Mouse (Mus musculus): ENCODE results near the gene Oosp2.
A peak's percentile ranks its signal among the peaks of the same experiment; 100 is the strongest.

Oosp2 gene

DNA sequence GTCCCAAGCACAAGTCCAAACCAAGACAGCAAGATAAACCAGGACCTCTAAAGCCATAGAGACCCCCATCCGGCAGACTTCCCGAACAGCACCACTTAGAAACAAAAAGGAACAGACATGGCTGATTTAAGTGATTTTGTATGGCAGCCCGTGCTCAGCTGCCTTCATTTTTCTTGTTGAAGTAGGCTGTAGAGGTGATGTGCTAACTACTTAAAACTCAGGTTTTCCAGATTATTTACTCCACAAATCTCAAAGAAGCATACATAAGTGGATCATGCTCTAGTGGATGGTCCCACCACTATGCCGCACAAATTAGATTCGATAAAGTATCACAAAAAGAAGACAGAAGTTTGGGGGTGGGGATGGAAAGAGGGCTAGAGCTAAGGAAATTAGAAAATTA lies at the start of gene Oosp2:
TSS of gene Oosp2 (minus strand) at position 101 of the 400 bp plus-strand sequence.
- DNase-seq (ENCODE audit: low read depth, low spot score): no peak

DNA sequence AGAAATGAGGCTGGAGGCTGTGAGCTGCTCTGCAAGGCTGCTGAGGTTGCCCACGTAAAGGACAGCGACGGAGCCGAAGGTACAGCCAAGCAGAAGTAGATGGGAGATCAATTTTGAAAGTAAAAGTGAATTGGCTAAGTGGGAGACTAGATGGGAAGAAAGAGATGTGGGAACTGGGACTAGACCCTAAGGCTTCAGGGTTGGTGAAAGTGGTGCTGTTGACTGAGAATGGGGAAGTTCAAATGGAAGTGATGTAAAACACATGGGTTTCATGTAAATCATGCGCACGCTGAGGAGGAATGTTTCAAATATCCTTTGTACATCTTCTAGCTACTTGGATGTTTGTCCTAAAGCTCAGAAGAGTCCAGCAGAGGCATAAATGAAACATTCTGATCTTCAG lies 38.0 kb upstream of the Oosp2 start:
- no peak for DNase-seq (ENCODE audit: low read depth, low spot score)

DNA sequence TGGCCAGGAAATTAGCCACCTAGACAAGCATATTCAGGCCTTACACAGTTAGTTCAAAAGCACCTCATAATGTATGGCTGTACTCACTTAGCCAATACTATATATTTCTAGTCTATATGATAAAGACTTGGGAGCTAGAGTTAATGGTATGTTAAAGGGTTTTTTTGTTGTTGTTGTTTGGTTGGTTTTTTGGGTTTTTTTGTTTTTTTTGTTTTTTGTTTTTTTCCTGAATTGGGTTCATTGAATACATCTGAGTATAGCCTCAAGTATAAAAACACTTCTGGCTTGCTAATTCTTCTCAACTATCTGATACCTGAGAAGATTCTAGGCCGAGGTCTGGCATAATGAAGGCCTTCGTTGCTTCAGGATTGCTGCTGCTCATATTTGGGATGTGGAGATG lies 36.4 kb upstream of the Oosp2 start, which contains the start of gene Oosp3:
TSS of gene Oosp3 (plus strand) at position 301 of the 400 bp plus-strand sequence.
- no peak for DNase-seq (ENCODE audit: low read depth, low spot score)

DNA sequence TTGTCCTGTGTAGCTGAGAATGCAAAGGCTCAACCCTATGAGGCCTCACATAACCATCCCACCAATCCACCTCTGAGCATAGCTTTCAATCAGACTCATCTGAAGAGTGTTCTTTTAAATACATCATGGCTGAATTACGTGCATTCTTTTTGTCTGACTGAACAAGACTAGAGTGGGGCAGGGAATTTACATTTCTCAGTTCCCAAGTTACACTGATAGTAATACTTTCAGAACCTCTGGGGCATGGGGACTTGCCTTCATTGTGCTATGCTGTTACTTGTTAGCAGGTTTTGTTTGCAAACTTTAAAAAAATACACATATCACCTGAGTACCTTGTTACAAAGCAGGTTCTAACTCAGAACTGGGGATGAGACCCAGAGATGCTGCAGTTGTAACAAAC lies 31.1 kb upstream of the Oosp2 start:
- DNase-seq (ENCODE audit: low read depth, low spot score): no peak

DNA sequence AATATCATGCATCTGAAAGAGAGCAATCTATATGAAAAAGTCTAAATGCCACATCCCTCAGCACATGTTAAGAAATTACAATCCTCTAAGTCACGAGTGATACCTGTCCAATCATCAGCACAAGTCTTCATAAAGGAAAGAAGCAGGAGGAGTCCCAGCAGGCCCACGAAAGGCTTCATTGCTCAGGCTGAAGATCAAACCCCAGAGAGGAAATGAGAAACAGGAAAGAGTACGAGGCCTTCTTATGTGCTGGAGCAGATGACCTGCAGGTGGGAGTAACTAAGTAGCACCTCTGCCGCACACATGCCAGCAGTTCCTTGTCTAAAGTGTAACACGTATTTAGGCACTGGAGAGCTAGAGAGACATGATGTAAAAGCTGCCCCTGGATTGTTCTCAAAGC lies 30.5 kb upstream of the Oosp2 start, which contains the start of gene Oosp1:
TSS of gene Oosp1 (minus strand) at position 312 of the 400 bp plus-strand sequence.
- DNase-seq (ENCODE audit: low read depth, low spot score): no peak

DNA sequence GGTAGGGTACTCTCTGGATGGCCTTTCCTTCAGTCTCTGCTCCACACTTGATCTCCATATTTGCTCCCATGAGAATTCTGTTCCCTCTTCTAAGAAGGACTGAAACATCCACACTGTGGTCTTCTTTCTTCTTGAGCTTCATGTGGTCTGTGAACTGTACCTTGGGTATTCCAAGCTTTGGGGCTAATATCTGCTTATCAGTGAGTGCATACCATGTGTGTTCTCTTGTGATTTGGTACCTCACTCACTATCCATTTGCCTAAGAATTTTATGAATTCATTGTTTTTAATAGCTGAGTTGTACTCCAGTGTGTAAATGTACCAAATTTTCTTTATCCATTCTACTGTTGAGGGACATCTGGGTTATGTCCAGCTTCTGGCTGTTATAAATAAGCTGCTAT lies 1.2 kb upstream of the Oosp2 start:
- DNase-seq (ENCODE audit: low read depth, low spot score): no peak

DNA sequence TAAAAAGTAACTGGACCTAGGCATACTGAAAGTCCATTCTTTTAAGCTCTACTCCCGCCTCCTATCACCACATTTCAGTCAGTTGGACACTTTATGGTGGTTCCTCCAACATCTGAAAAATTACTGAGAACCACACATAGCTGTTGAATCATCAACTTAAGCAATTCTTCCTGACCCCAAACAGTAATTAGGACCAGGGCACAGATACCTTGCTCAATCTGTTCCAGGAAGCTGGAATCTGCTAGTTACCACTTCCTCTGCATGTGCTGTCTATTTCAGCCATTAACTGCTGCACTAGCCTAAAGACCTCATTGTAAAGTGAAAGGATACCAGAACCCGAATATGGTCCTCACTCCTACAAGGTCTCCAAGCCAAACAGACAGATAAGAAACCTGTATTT lies 1.2 kb downstream of the Oosp2 start:
- peak; percentile 3 for DNase-seq (ENCODE audit: low read depth, low spot score)

DNA sequence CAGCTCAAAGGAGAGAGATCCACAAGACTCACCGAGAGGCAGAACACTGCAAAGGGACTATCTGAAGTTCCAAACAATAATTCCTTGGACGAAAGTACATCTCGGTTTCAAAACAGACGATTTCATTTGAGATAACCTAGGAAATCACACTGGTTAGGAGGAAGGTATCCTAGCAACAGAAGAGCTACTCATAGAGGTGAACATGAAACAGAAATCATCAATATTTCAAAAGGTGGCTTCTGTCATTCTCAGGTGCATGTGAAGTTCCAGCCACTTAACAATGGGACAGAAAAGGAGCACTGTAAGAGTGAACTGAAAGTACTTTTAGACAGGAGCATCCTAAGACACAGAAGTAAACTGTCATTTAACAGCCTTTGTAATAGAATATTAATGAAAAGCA lies 10.8 kb downstream of the Oosp2 start:
- DNase-seq (ENCODE audit: low read depth, low spot score): no peak

DNA sequence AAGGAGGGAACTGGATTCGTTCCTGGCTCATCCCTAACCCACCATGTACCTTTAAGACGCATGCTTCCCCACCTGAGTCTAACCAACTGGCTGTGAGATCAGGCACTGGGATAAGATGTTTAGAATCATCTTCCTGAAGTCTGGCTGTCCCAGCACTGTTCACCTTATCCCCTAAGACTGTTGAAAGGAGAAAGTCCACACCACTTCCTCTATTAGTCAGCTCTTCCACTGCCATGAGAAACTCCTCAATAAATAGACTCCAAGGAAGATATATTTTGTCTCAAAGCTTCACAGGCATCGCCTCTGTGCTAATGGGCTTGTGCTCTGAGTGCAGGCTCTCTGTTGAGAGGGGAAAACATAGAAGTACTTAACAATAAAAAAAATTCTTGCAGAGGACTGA lies 14.2 kb downstream of the Oosp2 start:
- no peak for DNase-seq (ENCODE audit: low read depth, low spot score)

DNA sequence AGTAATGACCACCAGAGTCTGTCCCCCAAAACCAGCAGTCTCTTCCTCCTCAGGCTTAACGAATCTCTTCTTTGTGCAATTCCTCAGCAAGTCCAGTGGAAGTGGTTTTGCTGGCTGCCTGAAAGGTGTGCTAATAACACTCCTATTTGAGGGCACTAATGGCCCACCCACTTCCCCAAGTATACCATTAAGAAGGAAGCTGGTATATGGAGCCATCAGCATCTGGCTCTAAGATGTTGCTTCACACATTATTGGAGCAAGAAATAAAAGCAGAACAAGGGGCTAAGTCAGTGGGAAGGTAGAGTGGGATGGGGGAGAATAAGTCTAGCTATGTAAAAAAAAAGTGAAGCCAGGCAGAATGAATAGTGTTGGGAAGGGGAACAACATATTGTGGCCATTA lies 19.6 kb downstream of the Oosp2 start, which contains the start of gene Ms4a3:
TSS of gene Ms4a3 (minus strand) at position 120 of the 400 bp plus-strand sequence.
- DNase-seq (ENCODE audit: low read depth, low spot score): no peak

DNA sequence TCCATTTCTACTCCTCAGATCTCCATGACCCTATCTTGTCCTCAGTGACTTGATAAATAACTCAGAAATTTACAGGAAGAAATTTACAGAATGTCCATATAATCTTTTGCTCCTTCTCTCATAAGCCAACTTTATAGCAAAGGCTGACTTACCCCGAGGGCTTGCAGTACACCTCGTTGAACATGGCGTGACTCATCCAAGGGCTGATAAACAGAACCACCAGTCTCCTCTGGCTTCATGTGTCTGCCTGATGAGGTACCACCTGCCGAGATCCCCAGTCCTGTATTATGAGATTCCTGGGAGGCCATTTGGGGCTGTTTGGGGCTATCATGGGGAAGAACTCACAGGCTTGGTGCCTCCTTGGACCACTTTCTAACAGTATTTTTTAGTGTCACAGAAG lies 21.3 kb downstream of the Oosp2 start:
- DNase-seq (ENCODE audit: low read depth, low spot score): peak; percentile 9

DNA sequence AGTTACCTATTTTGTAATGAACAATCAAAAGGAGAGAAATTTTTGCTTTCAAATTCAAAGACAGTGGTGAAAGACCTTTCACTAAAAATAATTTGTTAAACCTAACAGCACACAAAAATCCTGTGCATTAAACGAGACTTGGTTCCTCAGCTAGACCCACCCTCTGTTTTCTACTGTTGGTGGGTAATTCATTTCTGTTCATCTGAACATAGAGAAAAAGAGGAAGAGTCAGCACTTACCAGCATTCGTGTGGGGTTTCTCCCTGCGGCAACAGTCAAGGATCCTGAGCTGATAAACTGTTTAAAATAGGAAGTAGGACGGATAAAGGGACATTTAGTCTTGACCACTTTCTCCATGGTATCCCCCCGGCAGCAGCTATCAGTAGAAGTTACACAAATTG lies 24.8 kb downstream of the Oosp2 start:
- no peak for DNase-seq (ENCODE audit: low read depth, low spot score)

DNA sequence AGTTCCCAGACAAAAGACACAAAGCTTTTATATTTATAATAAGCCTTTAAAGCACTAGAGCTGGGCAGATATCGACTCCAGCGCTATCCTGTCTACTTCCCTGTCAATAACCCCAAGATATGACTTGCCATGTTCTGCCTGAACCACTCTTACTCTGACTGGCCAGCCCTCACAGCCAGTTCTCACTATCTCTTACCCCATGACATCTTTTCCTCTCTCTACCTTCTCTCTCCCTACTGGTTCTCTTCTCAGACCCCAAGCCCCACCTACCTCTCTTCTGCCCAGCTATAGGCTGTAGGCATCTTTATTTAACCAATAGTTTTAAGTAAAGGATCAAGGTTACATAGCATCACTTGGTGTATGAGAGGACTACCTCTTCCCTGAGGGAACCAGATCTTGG lies 26.0 kb downstream of the Oosp2 start:
- DNase-seq (ENCODE audit: low read depth, low spot score): no peak

DNA sequence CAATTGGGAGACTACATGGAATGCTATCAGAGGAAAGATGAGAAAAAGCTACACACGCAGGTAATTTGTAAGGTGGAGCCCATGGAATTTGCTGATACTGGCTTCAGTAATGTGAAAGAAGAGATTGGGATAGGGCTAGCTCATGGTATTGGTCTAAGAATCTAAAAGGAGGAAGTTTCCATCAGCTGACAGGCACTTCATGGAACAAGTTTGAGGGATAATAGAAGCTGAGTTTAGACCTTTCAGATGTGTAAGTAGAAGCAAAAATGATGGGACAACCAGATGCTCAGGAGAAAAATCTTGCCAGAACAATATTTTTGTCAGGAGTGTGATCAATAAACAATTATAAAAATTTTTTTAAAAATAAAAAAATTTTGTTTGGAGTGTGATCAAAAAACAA lies 26.6 kb downstream of the Oosp2 start:
- no peak for DNase-seq (ENCODE audit: low read depth, low spot score)

DNA sequence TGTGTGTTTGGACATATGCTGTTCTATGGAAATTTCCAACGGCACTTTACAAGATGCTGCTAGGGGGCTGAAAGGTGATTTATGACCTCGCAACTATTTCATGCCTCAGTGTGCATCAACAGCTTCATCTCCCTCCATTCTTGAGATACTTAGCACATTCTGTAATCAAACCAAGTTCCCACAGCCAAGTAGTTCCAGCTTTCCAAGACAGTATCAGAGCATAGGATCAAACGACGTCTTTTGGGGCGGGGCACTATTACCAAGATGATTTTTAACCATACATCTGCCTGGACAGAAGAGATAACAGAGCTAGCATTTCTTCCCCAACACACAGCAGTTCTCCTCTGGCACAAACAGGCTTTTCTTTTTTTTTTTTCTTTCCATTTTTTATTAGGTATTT lies 35.1 kb downstream of the Oosp2 start:
- no peak for DNase-seq (ENCODE audit: low read depth, low spot score)

DNA sequence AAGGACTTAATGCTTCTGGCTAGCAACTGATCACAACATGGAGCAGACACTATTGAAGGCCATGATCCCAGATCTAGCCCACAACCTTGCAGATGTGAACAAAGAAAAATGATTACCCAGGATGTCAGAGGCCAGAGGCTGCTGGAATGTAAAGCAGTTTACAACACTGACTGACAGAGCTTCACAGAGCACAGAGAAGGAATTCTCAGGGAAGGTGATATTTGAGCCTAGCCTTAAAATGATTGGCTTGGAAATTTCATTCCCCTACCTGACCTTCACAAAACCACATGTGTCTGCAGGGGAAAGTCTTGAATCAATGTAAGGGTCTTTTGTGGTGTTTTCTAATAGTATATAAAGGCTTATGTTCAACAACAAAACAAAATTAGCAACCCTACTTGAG lies 35.6 kb downstream of the Oosp2 start:
- no peak for DNase-seq (ENCODE audit: low read depth, low spot score)

DNA sequence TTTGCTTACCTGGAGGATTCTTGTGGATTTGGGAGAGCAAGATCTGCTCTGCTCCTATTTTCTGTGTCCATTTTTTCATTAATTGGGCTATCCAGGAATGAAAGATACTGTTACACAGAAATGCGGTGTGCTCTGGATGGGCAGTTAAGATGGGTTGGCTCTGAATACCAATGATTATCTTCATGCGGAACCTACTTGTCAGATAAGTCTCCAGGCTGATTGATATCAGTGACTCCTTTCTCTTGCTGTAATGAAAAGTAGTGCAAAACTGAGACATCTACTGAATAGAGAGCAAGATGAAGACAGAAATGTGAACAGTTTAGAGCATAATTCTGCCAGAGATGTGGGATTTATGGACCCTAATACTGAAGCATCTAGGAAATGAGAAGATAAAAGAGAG lies 36.8 kb downstream of the Oosp2 start, which contains the start of gene Ms4a2:
TSS of gene Ms4a2 (minus strand) at position 169 of the 400 bp plus-strand sequence.
- DNase-seq (ENCODE audit: low read depth, low spot score): no peak

DNA sequence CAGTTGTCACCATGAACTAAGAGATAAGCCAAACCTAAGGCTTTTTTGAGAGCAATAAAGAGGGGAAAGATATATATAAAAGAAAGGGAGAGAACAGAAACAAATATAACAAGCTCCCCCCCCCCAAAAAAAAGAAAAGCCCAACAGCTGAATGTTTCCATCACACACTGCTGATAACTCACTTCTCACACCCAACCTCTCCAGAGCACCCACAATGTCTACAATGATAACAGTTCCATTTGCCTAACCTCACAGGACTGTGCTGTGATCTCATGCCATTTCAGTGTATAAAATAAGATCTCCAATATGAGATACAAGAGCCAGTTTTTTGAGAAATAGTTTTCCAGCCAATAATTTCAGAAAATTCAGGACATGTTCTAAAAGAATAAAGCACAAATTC lies 42.4 kb downstream of the Oosp2 start:
- DNase-seq (ENCODE audit: low read depth, low spot score): no peak

DNA sequence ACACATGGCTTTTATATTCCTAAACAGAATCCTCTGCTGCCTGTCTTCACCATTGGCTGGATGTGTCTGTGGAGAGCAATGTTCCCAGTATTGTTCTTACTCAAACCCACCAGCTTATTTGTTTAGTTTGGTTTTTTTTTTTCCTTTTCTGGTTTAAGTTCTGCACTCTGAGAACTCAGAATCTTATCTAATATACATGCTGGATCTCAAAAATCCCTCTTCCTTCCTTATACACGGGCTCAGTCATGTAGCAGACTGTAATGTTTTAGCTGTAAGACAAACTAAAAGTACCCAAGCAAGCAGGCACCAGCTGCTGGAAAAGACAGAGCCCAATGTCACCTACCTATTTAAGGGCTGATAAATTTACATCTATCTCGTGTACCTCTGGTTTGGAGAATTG lies 45.6 kb downstream of the Oosp2 start:
- no peak for DNase-seq (ENCODE audit: low read depth, low spot score)

DNA sequence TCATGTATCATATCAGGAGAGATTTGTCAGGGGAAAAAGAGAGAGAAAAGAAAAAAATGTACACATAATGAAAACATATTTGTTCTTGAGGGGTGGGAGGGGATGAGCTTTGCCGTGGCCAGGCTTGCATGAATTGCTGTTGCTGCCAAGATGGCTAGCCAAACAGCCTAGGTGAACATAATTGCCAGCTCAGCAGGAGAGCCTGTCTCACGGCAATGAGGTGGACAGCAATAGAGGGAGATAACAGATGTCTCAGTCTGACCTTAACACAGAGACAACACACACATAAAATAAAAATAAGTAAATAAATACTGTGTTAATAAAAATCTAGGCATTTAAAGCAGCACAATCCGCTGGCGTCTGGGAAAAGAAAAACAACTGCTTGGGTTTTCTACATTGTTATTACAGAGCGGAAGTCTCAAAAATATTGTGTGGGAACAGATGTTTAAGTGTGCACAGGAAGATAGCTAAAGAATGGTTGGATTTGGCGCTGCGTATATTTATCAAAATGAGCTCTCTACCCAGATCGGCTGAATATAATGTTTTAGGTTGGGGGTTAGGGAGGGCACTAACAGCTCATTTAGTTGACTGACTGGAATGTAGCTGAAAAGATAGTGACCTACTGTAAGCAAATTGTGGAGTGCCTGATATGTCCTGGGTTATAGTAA lies 46.4 kb downstream of the Oosp2 start:
- no peak for DNase-seq (ENCODE audit: low read depth, low spot score)

DNA sequence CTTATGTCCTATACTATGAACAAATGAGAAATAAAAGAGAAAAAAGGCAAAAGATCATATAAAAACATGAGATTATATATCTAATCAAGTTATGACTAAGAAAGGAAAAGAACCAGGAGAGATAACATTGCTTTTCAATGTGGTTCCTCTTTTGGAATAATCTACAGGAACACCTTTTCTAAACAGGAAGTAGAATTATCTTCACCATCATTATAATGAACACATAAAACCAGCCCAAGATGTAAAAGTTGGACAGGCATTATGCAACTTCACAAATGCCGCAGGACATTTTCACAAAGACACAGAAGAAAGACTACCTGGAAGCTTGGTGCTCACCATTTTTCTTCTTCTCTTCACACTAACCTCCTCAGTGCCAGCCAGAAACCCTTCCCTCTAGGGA lies 47.3 kb downstream of the Oosp2 start:
- no peak for DNase-seq (ENCODE audit: low read depth, low spot score)

DNA sequence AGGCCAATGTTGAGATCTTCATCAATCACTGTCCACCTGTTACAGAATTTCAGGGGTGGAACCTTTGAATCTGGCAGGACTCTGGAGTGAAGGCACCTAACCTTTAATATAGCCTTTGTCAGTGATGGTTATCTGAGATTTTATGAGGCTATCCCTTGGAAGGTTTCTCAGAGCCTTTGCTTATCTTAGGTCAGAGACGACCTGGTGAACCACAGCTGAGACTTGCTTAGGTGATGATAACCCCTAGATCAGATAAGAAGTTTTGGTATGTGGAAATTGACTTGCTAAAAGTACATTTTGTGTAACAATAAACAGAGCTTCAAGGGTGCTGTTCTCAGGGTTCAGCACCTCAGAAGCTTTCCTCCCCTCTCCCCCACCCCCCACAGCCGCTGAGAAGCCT lies 48.1 kb downstream of the Oosp2 start:
- no peak for DNase-seq (ENCODE audit: low read depth, low spot score)

DNA sequence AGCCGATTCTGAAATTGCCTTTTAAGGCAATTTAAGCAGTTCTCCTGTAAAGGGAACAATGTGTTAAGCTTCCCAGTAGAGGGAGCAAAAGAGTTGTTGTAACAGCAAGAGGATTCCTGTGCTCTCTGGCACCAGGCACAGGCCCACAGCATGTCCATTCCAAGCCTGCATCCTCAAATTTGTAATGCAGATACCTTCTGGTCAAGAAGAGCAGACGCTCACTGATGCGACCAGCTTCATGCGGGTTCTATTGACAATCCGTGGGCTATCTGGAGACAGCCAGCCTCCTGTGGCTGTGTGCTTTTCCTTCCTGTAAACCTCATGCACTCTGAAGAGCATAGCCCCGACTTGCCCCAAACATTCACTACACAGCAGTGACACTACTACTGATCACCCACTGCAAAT lies 48.8 kb downstream of the Oosp2 start:
- peak; percentile 66 for DNase-seq (ENCODE audit: low read depth, low spot score)

DNA sequence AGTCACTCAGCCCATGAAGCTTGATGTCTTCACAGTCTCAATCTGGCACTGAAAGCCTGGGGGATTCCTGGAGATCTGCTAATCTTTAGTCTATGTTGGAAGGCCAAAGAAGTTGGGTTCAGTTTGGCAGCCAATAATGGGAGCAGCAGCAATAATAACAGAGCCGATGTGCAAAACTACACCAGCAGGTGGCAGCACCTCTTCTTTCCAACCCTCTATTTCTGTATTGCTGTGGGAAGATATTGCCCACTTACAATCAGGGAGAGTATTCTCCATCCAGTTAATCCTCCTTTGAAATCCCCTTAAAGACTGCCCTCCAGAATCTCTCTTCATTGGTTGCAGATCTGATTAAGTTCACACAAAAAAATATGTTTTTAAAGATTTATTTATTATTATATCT lies 52.2 kb downstream of the Oosp2 start:
- DNase-seq (ENCODE audit: low read depth, low spot score): peak; percentile 74

Measured in 3T3-L1 (cell line).